Mouse (Mus musculus): ENCODE data around the gene Stat6. TPM values are rescaled to one million over a fixed set of nuclear protein-coding genes. Genes with fewer than 3 reads are reported as not detected.

The Stat6 gene
- polyA plus RNA-seq, 1 experiment: 70.2 TPM

GRCm38 (mm10) chr10:127632668-127633271, 10.0 kb upstream of the Stat6 start:
- 48% methylated on average over 7 of the region's 7 CpGs for WGBS
- Histone ChIP-seq H3K36me3 (ENCODE audit: control insufficient read depth, insufficient read depth, low read length) (no peaks in the 10 kb centered on the region), H3K27me3 (replicated peaks; ENCODE audit: control insufficient read depth, insufficient read depth, low read length) (no peaks in the 10 kb centered on the region), H3K4me3 (ENCODE audit: insufficient read depth, low read depth, low read length) (no peak overlapping the region), H3K27ac (ENCODE audit: insufficient read depth, low read depth, low read length) (no peak overlapping the region), H3K4me1 (ENCODE audit: control insufficient read depth, insufficient read depth, low read length) (no peaks in the 10 kb centered on the region)
- TF ChIP-seq POLR2A (IDR thresholded peaks at IDR 0.05; ENCODE audit: low read depth, low read length) (no peak), CTCF (conservative IDR thresholded peaks at IDR 0.05; ENCODE audit: insufficient read depth, insufficient read length, low read depth, low read length) (no peak)
- DNase-seq: no peak

GRCm38 (mm10) chr10:127640421-127640820, 2.4 kb upstream of the Stat6 start:
- TF ChIP-seq POLR2A (IDR thresholded peaks at IDR 0.05; ENCODE audit: low read depth, low read length) (no peak), CTCF (conservative IDR thresholded peaks at IDR 0.05; ENCODE audit: insufficient read depth, insufficient read length, low read depth, low read length) (no peak)
- H3K4me3 ChIP-seq (ENCODE audit: insufficient read depth, low read depth, low read length): no peak overlapping the region
- no peaks in the 10 kb centered on the region for H3K36me3 ChIP-seq (ENCODE audit: control insufficient read depth, insufficient read depth, low read length)
- H3K27ac ChIP-seq (ENCODE audit: insufficient read depth, low read depth, low read length): no peak overlapping the region
- H3K27me3 ChIP-seq (replicated peaks; ENCODE audit: control insufficient read depth, insufficient read depth, low read length): no peaks in the 10 kb centered on the region
- WGBS: 76% methylated on average over 5 of the region's 5 CpGs
- no peak for DNase-seq
- peaks cover 9% of the 10 kb centered on the region; the same call in 1 of the 2 replicates for H3K4me1 ChIP-seq (ENCODE audit: control insufficient read depth, insufficient read depth, low read length)

GRCm38 (mm10) chr10:127641861-127642771, 670 bp upstream of the Stat6 start:
- Histone ChIP-seq H3K27ac (ENCODE audit: insufficient read depth, low read depth, low read length) (peak overlapping the region; percentile 83), H3K4me3 (ENCODE audit: insufficient read depth, low read depth, low read length) (peak overlapping the region; percentile 79), H3K36me3 (ENCODE audit: control insufficient read depth, insufficient read depth, low read length) (no peaks in the 10 kb centered on the region), H3K27me3 (replicated peaks; ENCODE audit: control insufficient read depth, insufficient read depth, low read length) (no peaks in the 10 kb centered on the region), H3K4me1 (ENCODE audit: control insufficient read depth, insufficient read depth, low read length) (peaks cover 9% of the 10 kb centered on the region; the same call in 1 of the 2 replicates)
- DNase-seq: peak; percentile 93
- WGBS: 6% methylated on average over 19 of the region's 19 CpGs
- TF ChIP-seq CTCF (conservative IDR thresholded peaks at IDR 0.05; ENCODE audit: insufficient read depth, insufficient read length, low read depth, low read length) (peak; percentile 99), POLR2A (IDR thresholded peaks at IDR 0.05; ENCODE audit: low read depth, low read length) (no peak)

- H3K27me3 ChIP-seq (replicated peaks; ENCODE audit: control insufficient read depth, insufficient read depth, low read length): no peaks in the 10 kb centered on the region
- peak overlapping the region; percentile 79 for H3K4me3 ChIP-seq (ENCODE audit: insufficient read depth, low read depth, low read length)
- H3K27ac ChIP-seq (ENCODE audit: insufficient read depth, low read depth, low read length): peak overlapping the region; percentile 83
- no peaks in the 10 kb centered on the region for H3K36me3 ChIP-seq (ENCODE audit: control insufficient read depth, insufficient read depth, low read length)
- peaks cover 9% of the 10 kb centered on the region; the same call in 1 of the 2 replicates for H3K4me1 ChIP-seq (ENCODE audit: control insufficient read depth, insufficient read depth, low read length)
- WGBS: under 1% methylated on average over 25 of the region's 25 CpGs
- no peak for TF ChIP-seq CTCF (conservative IDR thresholded peaks at IDR 0.05; ENCODE audit: insufficient read depth, insufficient read length, low read depth, low read length)
- TF ChIP-seq POLR2A (IDR thresholded peaks at IDR 0.05; ENCODE audit: low read depth, low read length): no peak
- peak; percentile 91 for DNase-seq
These were observed 910 bp downstream of the Stat6 start for GRCm38 (mm10) chr10:127643553-127644238.

GRCm38 (mm10) chr10:127645791-127646190, 3.0 kb downstream of the Stat6 start:
- Histone ChIP-seq H3K4me3 (ENCODE audit: insufficient read depth, low read depth, low read length) (no peak overlapping the region), H3K36me3 (ENCODE audit: control insufficient read depth, insufficient read depth, low read length) (no peaks in the 10 kb centered on the region), H3K27me3 (replicated peaks; ENCODE audit: control insufficient read depth, insufficient read depth, low read length) (no peaks in the 10 kb centered on the region), H3K27ac (ENCODE audit: insufficient read depth, low read depth, low read length) (no peak overlapping the region), H3K4me1 (ENCODE audit: control insufficient read depth, insufficient read depth, low read length) (peaks cover 9% of the 10 kb centered on the region; the same call in 1 of the 2 replicates)
- no peak for DNase-seq
- TF ChIP-seq POLR2A (IDR thresholded peaks at IDR 0.05; ENCODE audit: low read depth, low read length) (no peak), CTCF (conservative IDR thresholded peaks at IDR 0.05; ENCODE audit: insufficient read depth, insufficient read length, low read depth, low read length) (no peak)
- 87% methylated on average over 2 of the region's 2 CpGs for WGBS

- Histone ChIP-seq H3K4me3 (ENCODE audit: insufficient read depth, low read depth, low read length) (no peak overlapping the region; the same call in 1 of the 2 replicates), H3K27me3 (replicated peaks; ENCODE audit: control insufficient read depth, insufficient read depth, low read length) (no peaks in the 10 kb centered on the region), H3K4me1 (ENCODE audit: control insufficient read depth, insufficient read depth, low read length) (peaks cover 3% of the 10 kb centered on the region; the same call in 1 of the 2 replicates), H3K36me3 (ENCODE audit: control insufficient read depth, insufficient read depth, low read length) (peaks cover 3% of the 10 kb centered on the region; the same call in 1 of the 2 replicates), H3K27ac (ENCODE audit: insufficient read depth, low read depth, low read length) (peak overlapping the region; percentile 46; the same call in 1 of the 2 replicates)
- TF ChIP-seq POLR2A (IDR thresholded peaks at IDR 0.05; ENCODE audit: low read depth, low read length) (no peak), CTCF (conservative IDR thresholded peaks at IDR 0.05; ENCODE audit: insufficient read depth, insufficient read length, low read depth, low read length) (no peak)
- peak; percentile 36 for DNase-seq
- WGBS: 56% methylated on average over 21 of the region's 21 CpGs
These were observed 10.3 kb downstream of the Stat6 start for GRCm38 (mm10) chr10:127652906-127653638.

All from kidney, adult 2 months (tissue).